Mouse (Mus musculus) common myeloid progenitor, adult 5-6 weeks (primary cell): ENCODE results near the gene Tfcp2. TPM values are rescaled to one million over a fixed set of nuclear protein-coding genes. Genes with fewer than 3 reads are reported as not detected.

Source experiments
- ATAC-seq: replicated peaks from 2 replicates; pipeline ENCODE4 v1.8.0; 2016; ENCODE audit warnings: low read depth, mild to moderate bottlenecking, moderate TSS enrichment, inconsistent platforms; ENCODE audit not compliant: poor library complexity, severe bottlenecking
- total RNA-seq: library from RNA; stranded (forward); fragments of 200-1000, 187-1606 nt; gene quantifications from 2 replicates; pipeline ENCODE4 v1.2.3, GENCODE M21; 2017

Tfcp2 gene
- total RNA-seq, 1 experiment from 2014 or later, result 16.9 TPM

DNA sequence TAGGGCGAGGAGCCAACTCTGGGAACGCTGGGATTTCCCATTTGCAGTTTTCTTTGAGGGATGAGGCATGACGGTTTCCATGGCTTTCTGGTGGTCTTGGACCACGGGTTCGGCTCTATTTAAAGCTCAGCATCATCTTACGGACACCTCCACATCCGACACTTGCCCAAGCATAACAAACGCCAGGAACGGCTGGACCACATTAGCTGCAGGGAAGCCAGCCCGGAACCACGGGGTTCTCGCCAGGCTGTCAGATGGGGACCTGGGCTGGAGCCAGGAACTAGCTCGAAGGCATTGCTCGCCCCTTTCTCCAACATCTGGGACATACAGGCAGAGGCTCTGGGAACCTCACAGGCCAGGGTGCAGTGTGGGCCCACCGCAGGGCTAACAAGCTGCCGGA lies 100.6 kb downstream of the Tfcp2 start:
- ATAC-seq, result no peak

DNA sequence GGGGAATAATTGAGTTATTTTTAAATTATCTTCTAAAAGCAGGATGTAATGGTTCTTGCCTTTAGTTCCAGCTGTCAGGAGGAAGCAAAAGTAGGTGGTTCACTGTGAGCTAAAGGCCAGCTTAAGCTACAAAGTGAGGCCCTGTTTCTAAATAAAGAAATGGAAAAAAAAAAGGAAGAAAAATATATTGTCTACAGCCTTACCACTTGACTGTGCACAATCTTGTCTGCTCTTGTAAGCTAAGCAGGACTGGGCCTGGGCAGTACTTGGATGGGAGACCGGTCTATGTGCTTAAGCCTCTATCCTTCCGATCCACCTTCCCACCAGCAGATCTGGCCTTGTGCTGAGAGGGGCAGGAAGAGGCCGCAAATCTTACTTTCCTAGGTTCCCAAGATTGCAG lies 102.3 kb downstream of the Tfcp2 start:
- no peak for ATAC-seq

DNA sequence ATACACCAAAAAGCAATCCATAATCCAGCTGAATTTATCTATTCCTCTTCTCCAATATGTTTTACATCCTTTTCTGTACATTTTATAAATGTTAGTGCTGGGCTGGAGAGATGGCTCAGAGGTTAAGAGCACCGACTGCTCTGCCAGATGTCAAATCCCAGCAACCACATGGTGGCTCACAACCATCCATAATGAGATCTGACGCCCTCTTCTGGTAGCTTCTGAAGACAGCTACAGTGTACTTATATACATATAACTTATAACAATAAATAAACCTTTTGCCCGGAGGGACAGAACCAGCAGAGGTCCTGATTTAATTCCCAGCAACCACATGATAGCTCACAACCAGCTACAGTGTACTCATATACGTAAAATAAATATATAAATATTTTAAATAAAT lies 103.2 kb downstream of the Tfcp2 start:
- ATAC-seq, result no peak

Other genes with a start within 250 kb of the Tfcp2 start
- 68.5 and 80.8 TPM in 2 replicates for gene Mettl7a1, start 247.9 kb downstream of the Tfcp2 start, total RNA-seq
- gene Mettl7a3, start 217.1 kb downstream of the Tfcp2 start, total RNA-seq, result not detected in 2 replicates
- not detected in 2 replicates for gene Methig1, start 198.9 kb downstream of the Tfcp2 start, total RNA-seq
- gene Mettl7a2, start 198.8 kb downstream of the Tfcp2 start, total RNA-seq, result not detected in 2 replicates
- gene Higd1c, start 187.5 kb downstream of the Tfcp2 start, total RNA-seq, result not detected in 2 replicates
- not detected in 2 replicates for gene Gm5475, start 129.9 kb downstream of the Tfcp2 start, total RNA-seq
- 19.7 and 30.4 TPM in 2 replicates for gene Slc11a2, start 126.9 kb downstream of the Tfcp2 start, total RNA-seq
- 20.1 and 30.2 TPM in 2 replicates for gene Letmd1, start 83.0 kb downstream of the Tfcp2 start, total RNA-seq
- gene Csrnp2, start 56.5 kb downstream of the Tfcp2 start, total RNA-seq, result 2.6 and 4.0 TPM in 2 replicates
- 0.19 and 1.4 TPM in 2 replicates for gene Pou6f1, start 48.0 kb upstream of the Tfcp2 start, total RNA-seq
- 155 and 179 TPM in 2 replicates for gene Dazap2, start 63.3 kb upstream of the Tfcp2 start, total RNA-seq
- gene Smagp, start 84.9 kb upstream of the Tfcp2 start, total RNA-seq, result 5.1 TPM in 1 of 2 replicates, not detected in the other
- gene Bin2, start 117.5 kb upstream of the Tfcp2 start, total RNA-seq, result 134 and 142 TPM in 2 replicates
- 21.1 and 29.0 TPM in 2 replicates for gene Cela1, start 135.9 kb upstream of the Tfcp2 start, total RNA-seq
- 42.7 and 49.2 TPM in 2 replicates for gene Galnt6, start 177.4 kb upstream of the Tfcp2 start, total RNA-seq
- 10.9 and 12.6 TPM in 2 replicates for gene Slc4a8, start 209.7 kb upstream of the Tfcp2 start, total RNA-seq